In genomic region chr11:61487401-61487800, GRCm38 (mm10) we compare ENCODE assay signal across 8 mouse cellular contexts. TPM values are rescaled to one million over a fixed set of nuclear protein-coding genes. Genes with fewer than 3 reads are reported as not detected.
A peak's percentile ranks its signal among the peaks of the same experiment; 100 is the strongest.
DNase-seq lines count a peak whose midpoint lies in the region; ATAC-seq lines count a peak whose summit lies in the region.

No protein-coding gene starts in this region.

- no peaks in the 10 kb centered on the region for H3K27me3 ChIP-seq in midbrain, embryonic 11.5 days (ENCODE audit: control insufficient read depth, insufficient read depth, low read length)
- H3K27me3 ChIP-seq in midbrain, embryonic 10.5 days (ENCODE audit: low read depth, poor library complexity, severe bottlenecking): no peaks in the 10 kb centered on the region

- H3K27ac ChIP-seq in midbrain, embryonic 11.5 days (ENCODE audit: low read depth, low read length): no peak overlapping the region
- no peak overlapping the region for H3K27ac ChIP-seq in midbrain, embryonic 10.5 days (replicated peaks)

- ATAC-seq in midbrain, embryonic 11.5 days (ENCODE audit: low FRiP score): no peak

- peak; percentile 50 for DNase-seq in adrenal gland, adult 2 months
- no peak for DNase-seq in adrenal gland, adult 8-10 months
- DNase-seq in midbrain, embryonic 11.5 days (ENCODE audit: low spot score, missing footprints): peak; percentile 66
- no peak for DNase-seq in midbrain, embryonic 10.5 days (ENCODE audit: low spot score)
- peak; percentile 42 for DNase-seq in gastrocnemius, adult 18-20 months (ENCODE audit: low spot score)
- peak; percentile 71 for DNase-seq in kidney, postnatal 14 days
- DNase-seq in right cerebral cortex, postnatal 4 days: peak; percentile 69
- DNase-seq in T-cell, adult 2 months (ENCODE audit: low spot score): no peak

- H3K9ac ChIP-seq in midbrain, embryonic 11.5 days (ENCODE audit: low read length): no peak overlapping the region

- H3K4me2 ChIP-seq in midbrain, embryonic 11.5 days: no peak overlapping the region

- WGBS in midbrain, embryonic 11.5 days: 77% methylated on average over 2 of the region's 2 CpGs
- WGBS in midbrain, embryonic 10.5 days: 83% methylated on average over 2 of the region's 2 CpGs

- H3K4me1 ChIP-seq in midbrain, embryonic 11.5 days (ENCODE audit: control insufficient read depth, insufficient read depth, low read length): peaks cover 18% of the 10 kb centered on the region
- H3K4me1 ChIP-seq in midbrain, embryonic 10.5 days: peaks cover 56% of the 10 kb centered on the region

- H3K9me3 ChIP-seq in midbrain, embryonic 11.5 days (ENCODE audit: control insufficient read depth, low read length): no peaks in the 10 kb centered on the region
- H3K9me3 ChIP-seq in midbrain, embryonic 10.5 days (replicated peaks): no peaks in the 10 kb centered on the region

- H3K36me3 ChIP-seq in midbrain, embryonic 11.5 days (ENCODE audit: control insufficient read depth, insufficient read depth, low read length): peaks cover 26% of the 10 kb centered on the region
- peaks cover 60% of the 10 kb centered on the region for H3K36me3 ChIP-seq in midbrain, embryonic 10.5 days

- H3K4me3 ChIP-seq in midbrain, embryonic 11.5 days (ENCODE audit: low read depth, low read length): no peak overlapping the region
- no peak overlapping the region for H3K4me3 ChIP-seq in midbrain, embryonic 10.5 days

RNA-seq across cellular contexts. Expression of gene Mfap4, which starts 2.2 kb away (rescaled TPM):
- 1 to 10 TPM; 5.5 to 6.5 TPM for total RNA-seq in adrenal gland, adult 2 months (2021)
- polyA plus RNA-seq in adrenal gland, adult 2 months (2012; rRNA removed): 35.5 and 39.1 TPM in 2 replicates
- total RNA-seq in adrenal gland, adult 8-10 months (2022): 1 to 10 TPM; 3.4 to 5.8 (median 4.9) TPM
- 69.8 and 78.9 TPM in 2 replicates for polyA plus RNA-seq in midbrain, embryonic 11.5 days (2014; fragmentation: Nextera tagmentation; extraction: Ambion mirVana)
- polyA plus RNA-seq in midbrain, embryonic 10.5 days (2016; fragmentation: Nextera tagmentation; extraction: Ambion mirVana): 38.4 and 59.9 TPM in 2 replicates
- 1 to 10 TPM; 6.5 to 7.4 TPM for total RNA-seq in gastrocnemius, adult 18-20 months (2021)

RNA-seq across cellular contexts. Expression of gene Mapk7, which starts 6.8 kb away (rescaled TPM):
- total RNA-seq in adrenal gland, adult 2 months (2021): 10 to 100 TPM; 14.5 to 15.5 TPM
- 34.5 and 39.5 TPM in 2 replicates for polyA plus RNA-seq in adrenal gland, adult 2 months (2012; rRNA removed)
- total RNA-seq in adrenal gland, adult 8-10 months (2022): 10 to 100 TPM; 15.2 to 22.1 (median 20.4) TPM
- polyA plus RNA-seq in midbrain, embryonic 11.5 days (2014; fragmentation: Nextera tagmentation; extraction: Ambion mirVana): 51.0 and 58.3 TPM in 2 replicates
- 89.2 and 94.6 TPM in 2 replicates for polyA plus RNA-seq in midbrain, embryonic 10.5 days (2016; fragmentation: Nextera tagmentation; extraction: Ambion mirVana)
- total RNA-seq in gastrocnemius, adult 18-20 months (2021): 1 to 10 TPM; 3.5 to 4.1 TPM

RNA-seq across cellular contexts. Expression of gene B9d1, which starts 17.5 kb away (rescaled TPM):
- total RNA-seq in adrenal gland, adult 2 months (2021): 10 to 100 TPM; 16.4 to 21.1 TPM
- polyA plus RNA-seq in adrenal gland, adult 2 months (2012; rRNA removed): 18.1 and 19.3 TPM in 2 replicates
- 10 to 100 TPM; 16.5 to 31.6 (median 25.2) TPM for total RNA-seq in adrenal gland, adult 8-10 months (2022)
- polyA plus RNA-seq in midbrain, embryonic 11.5 days (2014; fragmentation: Nextera tagmentation; extraction: Ambion mirVana): 35.1 and 39.6 TPM in 2 replicates
- polyA plus RNA-seq in midbrain, embryonic 10.5 days (2016; fragmentation: Nextera tagmentation; extraction: Ambion mirVana): 52.5 and 56.0 TPM in 2 replicates
- 1 to 10 TPM; 3.8 to 4.0 TPM for total RNA-seq in gastrocnemius, adult 18-20 months (2021)

RNA-seq across cellular contexts. Expression of gene Rnf112, which starts 33.5 kb away (rescaled TPM):
- 1 to 10 TPM; 1.2 to 2.6 TPM for total RNA-seq in adrenal gland, adult 2 months (2021)
- polyA plus RNA-seq in adrenal gland, adult 2 months (2012; rRNA removed): 1.1 and 2.2 TPM in 2 replicates
- 1 to 10 TPM; 1.7 to 2.3 (median 2.0) TPM for total RNA-seq in adrenal gland, adult 8-10 months (2022)
- 0.40 and 0.51 TPM in 2 replicates for polyA plus RNA-seq in midbrain, embryonic 11.5 days (2014; fragmentation: Nextera tagmentation; extraction: Ambion mirVana)
- polyA plus RNA-seq in midbrain, embryonic 10.5 days (2016; fragmentation: Nextera tagmentation; extraction: Ambion mirVana): 0.42 and 0.66 TPM in 2 replicates
- not detected for total RNA-seq in gastrocnemius, adult 18-20 months (2021)

Comparison
In these comparisons a context has a peak if more than half of its experiments do, and no peak if none do; other contexts are left out.
1. DNase-seq: peak in adrenal gland, adult 2 months (single experiment), midbrain, embryonic 11.5 days (single experiment), gastrocnemius, adult 18-20 months (single experiment), kidney, postnatal 14 days (single experiment) and right cerebral cortex, postnatal 4 days (single experiment); none in adrenal gland, adult 8-10 months (single experiment), midbrain, embryonic 10.5 days (single experiment) and T-cell, adult 2 months (single experiment).